Mouse (Mus musculus) urinary bladder, postnatal 10 days (tissue): ENCODE results near the gene Tas2r104.

Experiments
- DNase-seq: peaks from one replicate; pipeline ENCODE4 v3.0.0; 2022; ENCODE audit warnings: low spot score

The Tas2r104 gene

DNA sequence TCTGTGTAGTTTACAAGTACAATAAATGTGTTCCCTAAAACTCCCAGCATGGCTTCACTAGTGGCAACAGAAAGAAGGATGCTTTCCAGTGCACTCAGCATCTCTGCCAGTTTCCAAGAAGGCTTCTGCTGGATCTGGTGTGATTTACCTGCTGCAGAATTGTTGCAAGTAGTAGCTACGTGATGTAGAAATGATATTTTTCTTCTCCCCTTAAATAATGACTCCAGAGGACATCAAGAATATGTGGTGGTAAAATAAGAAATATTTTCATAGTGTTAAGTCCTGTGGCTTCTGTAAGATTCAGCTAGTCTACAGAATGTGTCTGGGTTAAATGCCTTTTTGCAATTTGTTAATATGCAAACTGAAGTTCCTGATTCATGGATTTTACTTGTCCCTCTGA, at the start of gene Tas2r104:
TSS of gene Tas2r104 (minus strand) at position 101 of the 400 bp plus-strand sequence.
- no peak for DNase-seq

DNA sequence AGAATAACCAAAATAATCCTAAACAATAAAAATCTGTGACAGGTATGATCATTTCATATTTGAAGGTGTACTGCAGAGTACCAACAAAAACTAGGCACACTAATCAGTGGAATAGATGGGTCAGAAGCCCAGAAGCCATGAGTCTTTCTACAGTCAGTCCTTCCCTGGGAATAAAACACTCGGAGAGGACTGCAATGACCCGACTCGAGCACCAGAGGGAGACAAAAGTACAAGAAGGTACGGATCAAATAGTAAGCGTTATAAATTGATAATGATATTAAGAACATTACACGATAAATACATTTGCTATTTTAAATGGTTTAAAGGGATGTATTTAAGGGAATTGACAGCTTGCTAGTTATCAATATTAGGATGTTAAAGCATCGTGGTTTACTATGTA, 27.3 kb upstream of the Tas2r104 start:
- no peak for DNase-seq

DNA sequence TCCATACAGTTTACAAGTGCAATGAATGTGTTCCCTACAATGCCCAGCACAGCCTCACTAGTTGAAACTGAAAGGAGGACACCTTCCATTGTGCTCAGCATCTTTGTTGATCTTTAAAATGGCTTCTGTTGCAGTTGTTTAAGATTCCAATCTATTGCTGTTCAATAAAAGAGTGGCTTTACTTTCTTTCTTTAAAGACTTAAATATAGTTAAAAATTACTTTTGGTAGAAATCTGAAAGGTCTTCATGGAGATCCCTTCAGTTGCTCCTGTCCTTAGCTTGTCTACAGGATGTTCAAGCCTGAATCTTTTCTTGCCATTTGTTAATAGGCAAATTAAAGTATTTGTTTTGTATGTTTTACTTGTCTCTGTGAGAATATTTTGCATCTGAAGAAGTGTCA, 4.4 kb upstream of the Tas2r104 start, which contains the start of gene Tas2r114:
TSS of gene Tas2r114 (minus strand) at position 101 of the 400 bp plus-strand sequence.
- DNase-seq: no peak

DNA sequence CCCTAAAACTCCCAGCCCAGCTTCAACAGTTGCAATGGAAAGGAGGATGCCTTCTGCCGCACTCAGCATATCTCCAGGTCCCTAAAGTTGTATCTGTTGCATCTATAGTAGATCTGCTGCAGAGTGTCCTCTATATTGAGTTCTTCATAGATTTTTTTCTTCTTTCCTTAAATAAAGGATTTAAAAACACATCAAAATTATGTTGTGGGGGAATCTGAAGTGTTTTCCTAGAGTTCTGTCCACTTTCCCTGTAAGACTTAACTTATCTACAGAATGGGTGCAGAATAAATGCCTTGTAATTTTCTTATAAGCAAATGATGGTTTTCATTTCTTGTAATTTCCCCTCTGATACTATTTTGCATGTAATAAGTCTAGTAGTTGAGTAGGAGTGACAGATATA, 1.9 kb upstream of the Tas2r104 start, which contains the start of gene Tas2r105:
TSS of gene Tas2r105 (minus strand) at position 101 of the 400 bp plus-strand sequence.
- DNase-seq: no peak

DNA sequence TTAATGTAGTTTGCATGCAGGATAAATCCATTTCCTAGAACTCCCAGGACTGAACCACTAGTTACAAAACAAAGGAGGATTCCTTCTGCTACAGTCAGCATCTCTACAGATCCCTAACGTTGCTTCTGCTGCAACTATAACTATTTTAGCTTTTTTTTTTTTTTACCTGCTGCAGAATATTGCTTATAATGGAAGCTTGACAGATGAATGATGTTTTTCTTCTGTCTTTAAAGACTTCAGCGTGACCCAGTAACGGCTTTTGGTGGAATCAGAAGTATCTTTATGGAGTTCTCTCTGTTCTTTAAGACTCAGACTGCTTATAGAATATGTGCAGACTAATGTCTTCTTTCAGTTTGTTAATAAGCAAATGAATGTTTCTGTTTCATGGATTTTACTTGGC, 6.8 kb downstream of the Tas2r104 start, which contains the start of gene Tas2r106:
TSS of gene Tas2r106 (minus strand) at position 101 of the 400 bp plus-strand sequence.
- no peak for DNase-seq

DNA sequence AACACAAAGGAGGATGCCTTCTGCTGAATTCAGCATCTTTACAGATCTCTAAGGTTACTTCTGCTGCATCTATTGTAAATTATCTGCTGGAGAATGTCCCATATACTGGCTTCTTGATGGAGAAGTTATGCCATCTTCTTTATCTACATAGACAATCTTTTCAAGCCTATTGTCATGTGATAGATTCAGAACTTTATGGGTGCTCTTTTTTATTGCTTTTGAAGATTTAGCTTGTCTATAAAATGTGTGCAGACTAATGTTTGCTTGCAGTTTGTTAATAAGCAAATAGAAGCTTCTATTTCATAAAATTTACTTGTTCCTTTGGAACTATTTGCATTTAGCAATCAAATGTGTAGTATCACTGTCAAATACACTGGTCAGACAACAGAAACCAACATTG, 25.5 kb downstream of the Tas2r104 start, which contains the start of gene Tas2r107:
TSS of gene Tas2r107 (minus strand) at position 101 of the 400 bp plus-strand sequence.
- no peak for DNase-seq
